Mouse (Mus musculus) liver, embryonic 14.5 days (tissue): ENCODE data around the gene Ankrd55. TPM values are rescaled to one million over a fixed set of nuclear protein-coding genes. Genes with fewer than 3 reads are reported as not detected.

Experiments
- ATAC-seq: fragments of 200-750 bp; cut with Nextera tagmentation; 2 replicates; pipeline ENCODE4 v1.8.0; 2017; ENCODE audit warnings: moderate number of reproducible peaks, mild to moderate bottlenecking, moderate library complexity; ENCODE audit not compliant: insufficient read depth
- DNase-seq, 3 experiments: peaks; one replicate each; pipeline ENCODE4 v3.0.0-alpha.2; 2012 to 2013; ENCODE audit warnings: low read depth in 3 of 3, low spot score in 3 of 3
- H3K27ac ChIP-seq: fragments of 300-500 bp; sonication (generic); 2 replicates; pipeline ENCODE4 v1.5.1; 2014; ENCODE audit warnings: moderate library complexity, mild to moderate bottlenecking, control low read depth, inconsistent platforms
- H3K27me3 ChIP-seq: fragments of 300-500 bp; sonication (generic); 2 replicates; pipeline ENCODE4 v1.6.1; 2014; ENCODE audit warnings: mild to moderate bottlenecking, low read length, moderate library complexity; ENCODE audit not compliant: control insufficient read depth, insufficient read depth
- H3K36me3 ChIP-seq: fragments of 300-500 bp; sonication (generic); replicated peaks from 2 replicates; pipeline ENCODE4 v1.6.1; 2014; ENCODE audit warnings: low read depth; ENCODE audit not compliant: control insufficient read depth, insufficient read depth
- H3K4me1 ChIP-seq, 2 experiments: fragments of 200-500 bp in 1 of 2; fragments of 300-500 bp in 1 of 2; sonication (generic) in 1 of 2; replicated peaks; 2 replicates each; pipeline ENCODE4 v1.6.1; 2012 to 2014; ENCODE audit warnings: antibody characterized with exemption in 1 of 2, inconsistent platforms in 1 of 2, low read length in 1 of 2; ENCODE audit not compliant: control insufficient read depth in 2 of 2, insufficient read depth in 2 of 2
- H3K4me2 ChIP-seq: fragments of 300-500 bp; sonication (generic); 2 replicates; pipeline ENCODE4 v1.6.1; 2014; ENCODE audit warnings: low read depth, mild to moderate bottlenecking, control low read depth, moderate library complexity
- H3K4me3 ChIP-seq, 2 experiments: fragments of 200-500 bp in 1 of 2; fragments of 300-500 bp in 1 of 2; sonication (generic) in 1 of 2; 2 replicates each; pipeline ENCODE4 v1.5.1; 2012 to 2014; ENCODE audit warnings: low read depth in 2 of 2, low read length in 2 of 2, mild to moderate bottlenecking in 2 of 2, control low read depth in 1 of 2, inconsistent platforms in 1 of 2, moderate library complexity in 1 of 2; ENCODE audit not compliant: insufficient read depth in 1 of 2
- H3K9ac ChIP-seq: fragments of 300-500 bp; sonication (generic); replicated peaks from 2 replicates; pipeline ENCODE4 v1.6.1; 2014; ENCODE audit warnings: mild to moderate bottlenecking, control low read depth, moderate library complexity
- H3K9me3 ChIP-seq: fragments of 300-500 bp; sonication (generic); 2 replicates; pipeline ENCODE4 v1.6.1; 2016; ENCODE audit warnings: low read length, mixed read lengths; ENCODE audit not compliant: control insufficient read depth
- CTCF ChIP-seq: IDR thresholded peaks from 2 replicates; pipeline ENCODE4 v1.5.1; 2016; ENCODE audit warnings: antibody characterized with exemption, low read depth, control low read depth
- EP300 ChIP-seq: IDR thresholded peaks from 2 replicates; pipeline ENCODE4 v1.6.1; 2016; ENCODE audit warnings: antibody characterized with exemption, low read depth
- WGBS: fragments of 180-500 bp; shearing (Covaris S2); extraction: QIAGEN DNeasy Blood & Tissue Kit; methylation state at CpG from one replicate; pipeline ENCODE4 v1.1.7; 2014; ENCODE audit not compliant: insufficient replicate concordance; 5-methylcytosine and 5-hydroxymethylcytosine counted together
- polyA plus RNA-seq, 2 experiments: library from polyadenylated mRNA; depleted of rRNA in 1 of 2; stranded (reverse) in 1 of 2; unstranded in 1 of 2; fragments of >200 nt; fragmentation: Nextera tagmentation in 1 of 2; extraction: Ambion mirVana in 1 of 2; gene quantifications; 2 replicates each; pipeline versions ENCODE4 v1.2.1 to v1.2.3; 2012 to 2014

Gene Ankrd55
- polyA plus RNA-seq, 2 experiments, result 0.10 to 0.13 TPM

- no peaks in the 10 kb centered on the region for H3K9me3 ChIP-seq
These were observed 121.6 kb downstream of the Ankrd55 start for GRCm38 (mm10) chr13:112409851-112410250.

DNA sequence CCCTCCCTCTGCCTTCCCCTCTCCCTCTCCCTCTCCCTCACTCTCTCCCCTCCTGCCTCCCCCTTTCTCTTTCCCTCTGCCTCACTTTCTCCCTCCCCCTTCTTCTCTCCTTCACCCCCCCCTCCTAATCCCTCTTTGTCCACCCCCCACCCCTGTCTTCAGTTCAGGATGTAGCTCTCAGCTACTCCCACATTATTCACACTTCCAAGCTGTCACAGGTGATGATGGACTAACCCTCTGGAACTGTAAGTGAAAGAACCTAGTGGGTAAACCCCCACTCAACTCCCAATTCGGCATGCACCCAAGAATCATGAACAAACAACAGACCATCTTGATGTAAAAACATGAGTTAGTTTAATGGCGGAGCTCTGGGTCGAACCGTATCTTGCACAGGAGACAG is 122.2 kb downstream of the Ankrd55 start:
- Histone ChIP-seq H3K4me1 (peaks cover 0 to 2% of the 10 kb centered on the region in 2 experiments; a peak in 2 of 4 replicates), H3K27me3 (no peaks in the 10 kb centered on the region), H3K36me3 (no peaks in the 10 kb centered on the region), H3K4me2 (no peak overlapping the region), H3K9ac (no peak overlapping the region), H3K9me3 (no peaks in the 10 kb centered on the region), H3K4me3 (no peak overlapping the region), H3K27ac (no peak overlapping the region)
- TF ChIP-seq CTCF (no peak), EP300 (no peak)
- ATAC-seq (no peak), DNase-seq (no peak)
- 74% methylated on average over 4 of the region's 4 CpGs for WGBS

More at GRCm38 (mm10) chr13:112409851-112410250, 121.6 kb downstream of the Ankrd55 start:
- TF ChIP-seq CTCF (no peak), EP300 (no peak)
- DNase-seq (no peak), ATAC-seq (no peak)
- no peak overlapping the region for H3K27ac ChIP-seq
- no peak overlapping the region for H3K4me2 ChIP-seq
- WGBS, result 47% methylated on average over 1 of the region's 1 CpGs
- no peak overlapping the region for H3K9ac ChIP-seq
- no peak overlapping the region for H3K4me3 ChIP-seq
- H3K27me3 ChIP-seq, result no peaks in the 10 kb centered on the region
- H3K4me1 ChIP-seq, result peaks cover 0 to 2% of the 10 kb centered on the region in 2 experiments; a peak in 2 of 4 replicates
- H3K36me3 ChIP-seq, result no peaks in the 10 kb centered on the region

- DNase-seq (no peak), ATAC-seq (no peak)
- no peaks in the 10 kb centered on the region for H3K27me3 ChIP-seq
- TF ChIP-seq CTCF (no peak), EP300 (no peak)
- no peaks in the 10 kb centered on the region for H3K9me3 ChIP-seq
- H3K27ac ChIP-seq, result no peak overlapping the region
- no peaks in the 10 kb centered on the region for H3K36me3 ChIP-seq
- no peak overlapping the region for H3K4me2 ChIP-seq
- peaks cover 0 to 6% of the 10 kb centered on the region in 2 experiments; a peak in 2 of 4 replicates for H3K4me1 ChIP-seq
- no peak overlapping the region for H3K4me3 ChIP-seq
- H3K9ac ChIP-seq, result no peak overlapping the region
- WGBS, result 67% methylated on average over 5 of the region's 5 CpGs
These were observed 123.1 kb downstream of the Ankrd55 start for GRCm38 (mm10) chr13:112411216-112411822.

DNA sequence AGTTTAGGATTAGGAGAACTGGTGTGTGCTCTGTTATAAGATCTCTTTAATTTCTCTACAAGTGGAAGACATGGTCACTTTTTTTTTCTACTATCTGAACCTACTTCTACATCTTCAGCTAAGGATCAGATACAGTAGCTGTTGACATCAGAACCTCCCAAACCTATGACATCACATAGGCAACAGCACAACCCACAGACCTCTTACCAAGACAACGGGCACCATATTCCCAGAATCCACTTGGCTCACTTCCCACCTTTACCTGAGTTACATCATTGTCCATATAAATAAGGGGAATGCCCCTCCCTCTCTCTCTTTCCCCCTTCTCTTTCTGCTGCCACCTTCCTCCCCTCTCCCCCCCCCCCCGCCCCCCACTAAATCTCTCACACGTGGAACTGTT is 124.0 kb downstream of the Ankrd55 start:
- H3K4me2 ChIP-seq, result no peak overlapping the region
- no peak overlapping the region for H3K9ac ChIP-seq
- no peaks in the 10 kb centered on the region for H3K9me3 ChIP-seq
- no peak for ATAC-seq
- no peak overlapping the region for H3K4me3 ChIP-seq
- H3K36me3 ChIP-seq, result no peaks in the 10 kb centered on the region
- 81% methylated on average over 2 of the region's 3 CpGs for WGBS
- H3K27me3 ChIP-seq, result no peaks in the 10 kb centered on the region
- H3K27ac ChIP-seq, result no peak overlapping the region
- H3K4me1 ChIP-seq, result peaks cover 5 to 11% of the 10 kb centered on the region in 2 experiments; a peak in 3 of 4 replicates
- no peak for DNase-seq
- TF ChIP-seq EP300 (no peak), CTCF (no peak)

GRCm38 (mm10) chr13:112412824-112413223 is 124.6 kb downstream of the Ankrd55 start:
- DNase-seq (no peak), ATAC-seq (no peak)
- 70% methylated on average over 5 of the region's 5 CpGs for WGBS
- Histone ChIP-seq H3K9me3 (no peaks in the 10 kb centered on the region), H3K4me2 (no peak overlapping the region), H3K4me3 (no peak overlapping the region), H3K9ac (no peak overlapping the region), H3K27ac (no peak overlapping the region), H3K27me3 (no peaks in the 10 kb centered on the region), H3K36me3 (no peaks in the 10 kb centered on the region), H3K4me1 (peaks cover 5 to 14% of the 10 kb centered on the region in 2 experiments; a peak in 3 of 4 replicates)
- TF ChIP-seq EP300, result no peak
- no peak for TF ChIP-seq CTCF
